Mouse (Mus musculus) olfactory bulb, adult 2 months (tissue): ENCODE data around the gene Mrpl53.

Source experiments
- CTCF ChIP-seq: fragments of 200-500 bp; IDR thresholded peaks from 2 replicates; pipeline ENCODE4 v1.5.1; 2012; ENCODE audit warnings: low read depth, mild to moderate bottlenecking, low read length, moderate library complexity; ENCODE audit not compliant: insufficient read depth
- POLR2A ChIP-seq: fragments of 200-500 bp; IDR thresholded peaks from 2 replicates; pipeline ENCODE4 v1.6.1; 2012; ENCODE audit warnings: mild to moderate bottlenecking, low read depth, low read length, moderate library complexity; ENCODE audit not compliant: insufficient read depth

DNA sequence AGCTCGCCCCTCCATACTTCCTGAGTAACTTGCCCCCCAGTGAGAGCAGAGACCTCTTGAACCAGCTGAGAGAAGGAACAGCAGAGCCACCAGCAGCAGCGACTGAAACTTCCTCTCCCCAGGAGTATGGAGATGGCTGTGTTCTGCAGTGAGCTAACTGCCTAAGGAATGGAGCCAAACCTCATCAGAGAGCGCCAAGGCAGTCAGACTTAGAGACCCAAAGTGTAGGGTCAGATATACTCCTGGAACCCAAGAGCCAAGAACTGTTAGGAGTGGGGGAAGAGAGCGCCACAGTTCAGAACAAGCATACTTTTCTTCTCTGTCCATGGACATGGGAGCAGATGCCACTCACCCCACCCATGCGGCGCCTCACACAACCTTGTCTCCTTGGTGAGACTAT lies 42.4 kb upstream of the Mrpl53 start:
- TF ChIP-seq CTCF (no peak), POLR2A (no peak)
